Mouse (Mus musculus): ENCODE measurements around the gene Tespa1. TPM values are rescaled to one million over a fixed set of nuclear protein-coding genes. Genes with fewer than 3 reads are reported as not detected.
"Not testable (repeated sequence)": the region's sequence is repeated elsewhere in the genome, so short reads cannot be mapped to it uniquely, and the experiment has no call there.

The Tespa1 gene
- total RNA-seq, 2 experiments from 2014 or later, result 2.2 to 2.4 TPM

DNA sequence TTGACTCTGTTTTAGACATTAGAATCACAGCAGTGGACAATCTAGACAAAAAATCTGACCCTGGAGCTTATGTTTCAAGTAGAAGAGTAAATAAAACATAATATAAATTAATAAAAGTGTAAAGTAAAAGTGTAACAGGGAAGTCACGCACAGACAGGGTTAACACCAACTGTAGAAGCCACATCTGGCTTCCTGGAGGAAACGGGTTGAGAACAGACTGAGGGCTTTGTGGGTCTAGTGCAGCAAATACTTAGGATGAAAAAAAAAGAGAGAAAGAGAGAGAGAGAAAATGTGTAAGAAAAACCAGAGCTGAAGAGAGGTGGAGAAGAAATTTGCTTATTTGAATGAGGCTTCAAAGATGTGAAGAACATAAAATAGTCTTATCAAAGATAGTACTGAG, 14.9 kb downstream of the Tespa1 start:
- intact Hi-C loops (cut with DNase I), result no loop called here
- no peak for DNase-seq (ENCODE audit: low spot score in 2 of 2)

DNA sequence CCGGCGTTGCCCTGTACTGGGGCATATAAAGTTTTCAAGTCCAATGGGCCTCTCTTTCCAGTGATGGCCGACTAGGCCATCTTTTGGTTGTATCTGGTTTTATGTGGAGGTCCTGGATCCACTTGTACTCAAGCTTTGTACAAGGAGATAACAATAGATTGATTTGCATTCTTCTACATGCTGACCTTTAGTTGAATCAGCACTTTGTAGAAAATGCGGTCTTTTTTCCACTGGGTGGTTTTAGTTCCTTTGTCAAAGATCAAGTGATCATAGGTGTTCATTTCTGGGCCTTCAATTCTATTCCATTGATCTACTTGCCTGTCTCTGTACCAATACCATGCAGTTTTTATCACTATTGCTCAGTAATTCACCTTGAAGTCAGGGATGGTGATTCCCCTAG, 17.4 kb downstream of the Tespa1 start:
- intact Hi-C loops (cut with DNase I); DNase-seq (ENCODE audit: low spot score in 2 of 2): not testable (repeated sequence)

DNA sequence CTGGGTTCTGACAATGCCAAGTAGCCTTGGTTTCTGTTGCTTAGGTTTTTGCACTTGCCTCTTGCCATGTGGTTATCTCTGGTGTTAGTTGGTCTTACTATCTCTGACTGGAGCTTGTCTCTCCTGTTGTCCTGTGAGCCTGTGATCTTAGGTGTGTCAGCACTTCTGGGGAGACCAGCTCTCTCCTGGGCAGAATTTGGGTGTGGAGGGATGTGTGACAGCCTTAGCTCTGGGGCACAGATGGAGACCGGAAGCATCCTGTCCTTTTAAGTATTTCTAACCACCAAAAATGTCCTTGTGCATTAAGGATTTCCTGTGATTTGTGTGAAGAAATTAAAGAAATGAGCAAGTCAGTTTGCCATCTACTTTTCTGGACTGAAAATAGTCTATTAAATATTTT, 21.4 kb downstream of the Tespa1 start:
- intact Hi-C loops (cut with DNase I), result no loop called here
- no peak for DNase-seq (ENCODE audit: low spot score in 2 of 2)

DNA sequence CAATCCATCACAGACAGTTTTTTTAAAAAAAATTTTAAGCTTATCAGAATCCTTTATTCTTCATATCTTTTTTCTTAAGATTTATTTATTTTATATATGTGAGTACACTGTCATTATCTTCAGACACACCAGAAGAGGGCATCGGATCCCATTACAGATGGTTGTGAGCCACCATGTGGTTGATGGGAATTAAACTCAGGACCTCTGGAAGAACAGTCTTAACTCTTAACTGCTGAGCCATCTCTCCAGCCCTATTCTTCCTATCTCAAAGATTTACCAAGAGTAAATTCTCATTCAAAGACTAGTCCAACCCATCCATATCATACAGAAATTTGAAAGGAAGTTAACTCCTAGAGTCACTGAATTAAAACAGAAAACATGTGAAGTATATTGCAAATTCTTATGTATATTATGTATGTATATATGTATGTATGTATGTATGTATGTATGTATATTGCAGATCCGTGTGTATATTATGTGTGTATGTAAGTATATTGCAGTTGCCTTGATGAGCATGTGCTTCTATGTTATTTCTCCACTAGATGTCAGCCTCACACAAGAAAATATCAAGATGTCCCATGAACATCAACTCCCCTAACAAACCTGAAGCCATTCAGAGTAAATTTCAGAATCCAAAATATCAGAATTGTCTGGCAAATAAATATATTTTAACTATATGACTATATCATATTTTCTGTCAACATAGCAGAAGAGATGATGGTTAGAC, 40.9 kb downstream of the Tespa1 start:
- DNase-seq (ENCODE audit: low spot score in 2 of 2), result peak in 1 of 2 experiments; percentile 32
- intact Hi-C loops (cut with DNase I), result no loop called here

DNA sequence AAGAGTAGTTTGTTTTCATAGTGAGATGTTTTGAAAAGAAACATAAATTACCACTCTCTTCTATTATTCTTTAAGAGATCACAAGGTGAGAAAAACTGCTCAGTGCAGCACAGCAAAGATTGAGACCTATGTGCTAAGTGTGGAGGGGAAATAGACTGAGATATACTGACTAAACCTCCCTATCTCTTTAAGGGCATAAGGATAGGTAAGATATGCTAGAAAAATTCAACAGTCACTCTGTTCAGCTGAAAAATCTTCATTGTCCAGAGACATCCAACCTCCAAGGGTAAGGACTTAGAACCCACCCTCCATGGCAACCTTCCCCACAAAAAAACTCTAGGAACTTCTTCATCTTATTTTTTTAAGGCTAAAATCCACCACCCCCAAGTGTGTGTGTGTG, 42.1 kb downstream of the Tespa1 start:
- no peak for DNase-seq (ENCODE audit: low spot score in 2 of 2)
- intact Hi-C loops (cut with DNase I), result no loop called here

DNA sequence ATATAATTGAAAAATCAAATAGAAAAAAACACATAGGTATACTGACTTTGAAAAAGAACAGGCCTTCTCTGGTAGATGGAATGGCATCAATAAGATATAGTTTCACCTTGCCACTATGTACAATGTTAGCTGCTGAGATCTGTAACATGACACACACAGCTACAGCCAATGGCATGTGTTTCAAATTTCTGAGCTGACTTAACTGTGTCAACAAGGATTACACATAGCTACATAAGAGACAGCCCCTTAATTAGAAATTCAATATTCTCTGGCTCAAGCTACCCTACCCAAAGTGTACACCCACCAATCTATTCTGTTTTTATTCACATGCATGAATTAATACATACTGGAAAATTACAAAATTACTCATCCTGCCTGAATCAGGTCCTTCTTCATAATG, 45.7 kb downstream of the Tespa1 start:
- intact Hi-C loops (cut with DNase I), result no loop called here

DNA sequence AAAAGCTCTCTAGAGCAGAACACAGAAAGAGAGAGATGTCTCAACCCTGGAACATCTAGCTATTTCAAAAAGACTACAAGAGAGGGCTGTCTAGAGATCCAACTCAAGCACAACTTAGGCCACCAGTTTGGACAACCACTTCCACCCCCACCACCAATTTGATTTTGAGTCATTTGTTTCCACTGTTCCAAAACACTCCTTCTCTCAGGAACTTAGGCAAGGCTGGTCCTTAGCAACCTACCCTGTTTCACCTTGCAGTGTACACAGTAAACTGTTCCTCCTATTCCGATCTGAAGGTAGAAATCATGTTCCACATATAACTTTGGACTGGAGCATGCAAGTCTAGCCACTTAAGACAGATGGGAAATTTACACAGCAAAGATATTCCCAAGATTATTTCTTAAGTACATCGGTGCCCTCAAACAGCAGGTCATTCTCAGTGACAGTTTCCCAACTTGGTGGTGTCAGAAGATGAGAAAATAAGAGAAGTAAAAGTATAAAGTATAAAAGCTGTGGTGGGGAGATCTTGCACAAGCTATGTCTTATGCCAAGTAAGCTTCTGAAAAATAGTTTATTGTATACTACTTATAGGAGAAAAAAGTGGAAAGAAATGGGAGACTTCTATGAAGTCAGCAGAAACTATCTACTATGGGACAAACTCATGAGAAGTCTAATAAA, 47.5 kb downstream of the Tespa1 start:
- intact Hi-C loops (cut with DNase I), result no loop called here
- no peak for DNase-seq (ENCODE audit: low spot score in 2 of 2)

More for the DNA sequence above, 45.7 kb downstream of the Tespa1 start:
- no peak for DNase-seq (ENCODE audit: low spot score in 2 of 2)

DNA sequence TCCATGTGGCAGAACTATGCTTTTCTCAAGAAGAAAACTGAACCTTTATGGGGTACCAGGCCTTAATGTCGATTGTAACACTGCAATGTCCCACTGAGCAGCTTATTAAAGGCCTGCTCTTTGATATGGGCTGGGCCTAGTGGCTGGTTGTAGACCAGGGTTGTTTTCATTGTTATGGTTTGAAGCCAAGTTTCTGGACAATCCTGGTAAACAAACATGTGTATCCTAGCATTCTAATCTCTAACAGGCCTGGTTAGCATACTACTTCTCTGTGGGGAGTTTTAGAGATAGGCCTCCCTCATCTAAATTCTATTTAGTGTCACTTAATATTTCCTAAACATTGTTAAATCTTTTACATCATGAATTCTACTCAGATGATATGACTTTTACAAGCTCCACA, 49.0 kb downstream of the Tespa1 start:
- intact Hi-C loops (cut with DNase I), result no loop called here
- DNase-seq (ENCODE audit: low spot score in 2 of 2), result no peak

DNA sequence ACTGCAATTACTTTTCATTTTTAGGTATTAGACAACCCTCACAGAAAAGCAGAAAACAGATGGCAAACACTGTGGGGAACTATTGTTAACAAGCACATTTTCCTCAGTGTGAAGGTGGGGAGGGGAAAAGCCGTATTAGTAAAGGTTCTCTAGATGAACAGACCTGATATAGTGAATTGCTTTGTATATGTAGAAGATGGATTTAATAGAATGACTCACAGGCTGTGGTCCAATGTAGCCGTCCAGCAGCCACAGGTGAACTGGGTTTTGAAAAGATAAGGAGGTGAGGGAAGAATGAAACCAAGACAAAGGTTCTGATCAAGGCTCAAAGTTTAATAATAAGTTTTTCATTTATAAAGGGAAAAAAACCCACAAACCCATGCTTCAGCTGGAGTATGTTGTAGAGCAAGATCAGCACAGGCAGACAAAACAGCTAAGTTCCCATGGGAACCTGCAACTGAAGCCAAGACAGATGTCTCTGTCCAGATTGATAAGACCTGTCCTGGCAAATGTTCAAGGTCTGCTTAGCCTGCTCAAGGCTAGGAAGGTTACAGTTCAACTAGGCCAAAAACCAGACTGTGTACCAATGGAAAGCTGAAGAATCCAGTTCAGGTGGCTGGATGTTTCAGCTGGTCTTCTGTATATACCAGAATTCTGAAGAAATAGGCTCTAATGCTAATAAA, 50.0 kb downstream of the Tespa1 start:
- intact Hi-C loops (cut with DNase I), result no loop called here
- no peak for DNase-seq (ENCODE audit: low spot score in 2 of 2)

DNA sequence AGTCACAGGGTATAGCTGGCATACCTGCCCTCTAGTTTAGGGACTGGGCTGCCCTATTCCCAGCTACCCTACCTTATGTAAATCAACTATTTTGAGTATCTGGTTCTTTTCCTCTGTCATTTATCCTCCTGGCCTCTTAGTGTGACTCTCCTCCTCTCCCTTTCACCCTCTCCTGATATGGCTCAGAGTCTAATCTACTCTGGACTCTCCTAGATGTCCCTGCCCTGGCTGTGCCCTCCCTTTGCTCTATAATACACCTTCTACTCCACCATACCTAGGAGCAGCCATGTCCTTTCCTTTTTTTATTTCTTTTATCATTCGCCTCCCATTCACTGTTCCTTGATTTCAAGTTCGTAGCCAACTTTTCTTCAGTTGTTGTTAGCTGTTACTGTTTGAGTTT, 52.5 kb downstream of the Tespa1 start:
- intact Hi-C loops (cut with DNase I), result no loop called here

DNA sequence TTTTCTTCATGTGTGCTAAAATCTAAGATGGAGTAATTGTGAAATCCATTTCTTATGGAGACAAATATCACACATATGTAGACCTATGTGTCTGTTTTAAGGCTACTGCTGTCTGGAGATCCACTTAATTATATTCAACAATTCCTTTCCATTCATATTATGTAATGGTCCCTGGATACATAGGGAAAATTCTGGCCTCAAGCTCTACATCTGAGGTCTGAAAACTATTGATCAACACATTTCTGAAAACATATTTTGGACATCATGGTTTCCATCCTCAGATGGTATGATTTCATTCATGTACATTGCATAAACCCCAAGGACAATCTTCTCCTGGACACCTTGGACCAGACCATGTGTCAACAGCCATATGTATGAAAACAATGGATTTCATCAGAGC, 71.6 kb downstream of the Tespa1 start, which contains the start of gene Vmn2r84:
Gene Vmn2r84, minus strand, starts transcription at position 101 of the 400 bp plus-strand sequence.
- no peak for DNase-seq (ENCODE audit: low spot score in 2 of 2)
- intact Hi-C loops (cut with DNase I), result no loop called here

More for the DNA sequence above, 52.5 kb downstream of the Tespa1 start:
- DNase-seq (ENCODE audit: low spot score in 2 of 2), result no peak

DNA sequence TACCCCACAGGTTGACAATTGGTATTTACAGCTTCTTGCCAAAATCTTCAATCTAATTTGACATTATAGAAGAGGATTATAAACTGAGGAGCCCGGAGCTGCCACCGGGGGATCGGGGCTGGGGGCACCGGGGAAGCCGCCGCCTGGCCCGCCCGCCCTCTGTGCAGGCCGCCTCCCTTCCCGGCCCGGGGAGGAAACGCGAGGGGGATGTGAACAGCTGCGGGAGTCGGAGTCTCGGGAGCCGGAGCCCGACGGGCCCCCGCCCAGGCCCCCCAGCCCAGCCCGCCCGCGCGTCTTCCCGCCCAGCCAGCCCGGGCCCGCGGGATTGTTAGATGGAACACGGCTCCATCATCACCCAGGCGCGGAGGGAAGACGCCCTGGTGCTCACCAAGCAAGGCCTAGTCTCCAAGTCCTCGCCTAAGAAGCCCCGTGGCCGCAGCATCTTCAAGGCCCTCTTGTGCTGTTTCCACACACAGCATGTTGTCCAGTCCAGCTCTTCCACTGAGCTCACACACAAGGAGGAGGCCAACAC, 89.6 kb downstream of the Tespa1 start:
- intact Hi-C loops (cut with DNase I); DNase-seq (ENCODE audit: low spot score in 2 of 2): not testable (repeated sequence)

Other genes with a start within 250 kb of the Tespa1 start
- not detected for gene Olfr823, start 207.5 kb upstream of the Tespa1 start, total RNA-seq (2021)
- not detected for gene Olfr824, start 192.9 kb upstream of the Tespa1 start, total RNA-seq (2021)
- gene Olfr825, start 156.1 kb upstream of the Tespa1 start, total RNA-seq (2021), result not detected
- not detected for gene Olfr826, start 138.7 kb upstream of the Tespa1 start, total RNA-seq (2021)
- gene Olfr827, start 108.5 kb upstream of the Tespa1 start, total RNA-seq (2021), result not detected
- under 1 TPM; 0.23 to 0.25 TPM for gene Neurod4, start 42.6 kb upstream of the Tespa1 start, total RNA-seq (2021)
- gene Vmn2r84, start 71.5 kb downstream of the Tespa1 start, total RNA-seq (2021), result under 1 TPM; 0.46 to 0.48 TPM
- 1 to 10 TPM in 1 of 2 experiments, under 1 TPM in 1; 0.87 to 1.4 TPM for gene Vmn2r85, start 106.8 kb downstream of the Tespa1 start, total RNA-seq (2021)
- under 1 TPM; 0.25 to 0.60 TPM for gene Vmn2r86, start 133.2 kb downstream of the Tespa1 start, total RNA-seq (2021)
- 1 to 10 TPM; 1.2 to 1.8 TPM for gene Vmn2r87, start 174.5 kb downstream of the Tespa1 start, total RNA-seq (2021)